In the genomic region with DNA sequence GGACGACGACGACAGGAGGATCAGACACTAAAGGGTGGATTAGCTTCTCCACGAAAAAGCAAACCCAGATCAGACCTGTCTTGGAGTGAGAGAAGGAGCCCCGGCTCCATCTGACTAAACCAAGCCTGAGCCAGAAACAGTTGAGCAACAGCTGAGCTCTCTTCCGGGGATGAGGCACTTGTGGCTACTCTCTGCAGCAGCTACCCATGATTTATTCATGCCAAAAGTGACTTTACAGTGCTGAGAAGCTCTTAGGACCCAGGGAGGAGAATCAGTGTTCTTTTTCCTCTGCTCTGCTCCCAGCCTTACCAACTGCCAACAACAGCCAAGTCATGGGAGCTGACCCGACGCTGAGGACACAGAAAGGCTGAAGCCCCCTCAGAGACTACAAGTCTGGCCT, we compare ENCODE assay signal across 10 mouse cellular contexts. TPM values are rescaled to one million over a fixed set of nuclear protein-coding genes. Genes with fewer than 3 reads are reported as not detected.
DNase-seq lines count a peak whose midpoint lies in the region; ATAC-seq and TF ChIP-seq lines count a peak whose summit lies in the region.
"Had no signal": no experiment of that assay in that cellular context is flagged by ENCODE, and none has a peak within 500 bp of the region (broad histone marks: within the 10 kb centered on the region; RNA-seq: fewer than 3 reads in every experiment).

No protein-coding gene starts in this region.

- TF ChIP-seq POLR2A in myocyte (IDR thresholded peaks at IDR 0.05; ENCODE audit: insufficient read length, low read depth), result no peak

- no peak overlapping the region for H3K4me3 ChIP-seq in forebrain, embryonic 14.5 days (ENCODE audit: low read depth, low read length)
- H3K4me3 ChIP-seq in forebrain, embryonic 11.5 days (ENCODE audit: low read depth, low read length), result no peak overlapping the region
- no peak overlapping the region for H3K4me3 ChIP-seq in liver, embryonic 13.5 days (replicated peaks)
- no peak overlapping the region for H3K4me3 ChIP-seq in liver, embryonic 11.5 days (ENCODE audit: low read depth, low read length)
- no peak overlapping the region for H3K4me3 ChIP-seq in myocyte

- H3K9me3 ChIP-seq in forebrain, embryonic 14.5 days (replicated peaks; ENCODE audit: control insufficient read depth, low read length), result no peaks in the 10 kb centered on the region
- no peaks in the 10 kb centered on the region for H3K9me3 ChIP-seq in forebrain, embryonic 11.5 days (ENCODE audit: control insufficient read depth, low read length)
- H3K9me3 ChIP-seq in liver, embryonic 13.5 days (replicated peaks), result no peaks in the 10 kb centered on the region
- H3K9me3 ChIP-seq in liver, embryonic 11.5 days (ENCODE audit: control insufficient read depth, low read length), result no peaks in the 10 kb centered on the region

- no peak overlapping the region for H3ac ChIP-seq in myocyte (ENCODE audit: control insufficient read depth, insufficient read length)

- H3K4me2 ChIP-seq in forebrain, embryonic 14.5 days (ENCODE audit: low read length), result no peak overlapping the region
- no peak overlapping the region for H3K4me2 ChIP-seq in forebrain, embryonic 11.5 days (ENCODE audit: low read depth, low read length, severe bottlenecking)
- no peak overlapping the region for H3K4me2 ChIP-seq in liver, embryonic 13.5 days
- no peak overlapping the region for H3K4me2 ChIP-seq in liver, embryonic 11.5 days
- peak overlapping the region; percentile 49 for H3K4me2 ChIP-seq in myocyte (ENCODE audit: low read depth)

- H3K27ac ChIP-seq in forebrain, embryonic 14.5 days (ENCODE audit: low read depth, low read length), result no peak overlapping the region
- H3K27ac ChIP-seq in forebrain, embryonic 11.5 days (ENCODE audit: low read depth, low read length), result no peak overlapping the region
- peak overlapping the region; percentile 41 for H3K27ac ChIP-seq in liver, embryonic 13.5 days
- H3K27ac ChIP-seq in liver, embryonic 11.5 days (ENCODE audit: low read depth, low read length), result no peak overlapping the region

- DNase-seq in forebrain, embryonic 14.5 days (ENCODE audit: low spot score), result peak; percentile 12
- no peak for DNase-seq in forebrain, embryonic 11.5 days (ENCODE audit: low spot score)
- DNase-seq in liver, embryonic 13.5 days, result no peak
- no peak for DNase-seq in liver, embryonic 11.5 days (ENCODE audit: low spot score)
- DNase-seq in fibroblast of lung, adult 2 months (ENCODE audit: low read depth), result peak; percentile 66
- no peak for DNase-seq in spleen, postnatal 4 days (ENCODE audit: low spot score in 2 of 2)
- DNase-seq: thymus, adult 2 months had no signal

- peaks cover 17% of the 10 kb centered on the region; the same call in 1 of the 2 replicates for H3K36me3 ChIP-seq in forebrain, embryonic 14.5 days (ENCODE audit: control insufficient read depth, insufficient read depth, low read length)
- H3K36me3 ChIP-seq in forebrain, embryonic 11.5 days (ENCODE audit: control insufficient read depth, insufficient read depth, low read length), result no peaks in the 10 kb centered on the region; the same call in 1 of the 2 replicates
- peaks cover 40% of the 10 kb centered on the region for H3K36me3 ChIP-seq in liver, embryonic 13.5 days
- H3K36me3 ChIP-seq in liver, embryonic 11.5 days (ENCODE audit: control insufficient read depth, insufficient read depth, low read length), result peaks cover 4% of the 10 kb centered on the region; the same call in 1 of the 2 replicates
- peaks cover 16% of the 10 kb centered on the region for H3K36me3 ChIP-seq in myocyte (ENCODE audit: control insufficient read depth, insufficient read depth)

- H3K4me1 ChIP-seq in forebrain, embryonic 14.5 days (ENCODE audit: control insufficient read depth, insufficient read depth, low read length), result no peaks in the 10 kb centered on the region
- H3K4me1 ChIP-seq in forebrain, embryonic 11.5 days (replicated peaks; ENCODE audit: control insufficient read depth, insufficient read depth, low read length), result no peaks in the 10 kb centered on the region
- H3K4me1 ChIP-seq in liver, embryonic 13.5 days (replicated peaks), result peaks cover 57% of the 10 kb centered on the region
- H3K4me1 ChIP-seq in liver, embryonic 11.5 days (replicated peaks; ENCODE audit: control insufficient read depth, insufficient read depth, low read length), result peaks cover 13% of the 10 kb centered on the region

- 60% methylated on average over 8 of the region's 8 CpGs for WGBS in forebrain, embryonic 14.5 days
- WGBS in forebrain, embryonic 11.5 days, result 55% methylated on average over 8 of the region's 8 CpGs
- WGBS in liver, embryonic 13.5 days (ENCODE audit: insufficient replicate concordance), result 76% methylated on average over 8 of the region's 8 CpGs
- WGBS in liver, embryonic 11.5 days, result 76% methylated on average over 8 of the region's 8 CpGs

- H3K27me3 ChIP-seq in forebrain, embryonic 14.5 days (replicated peaks; ENCODE audit: control insufficient read depth, insufficient read depth, low read length), result no peaks in the 10 kb centered on the region
- no peaks in the 10 kb centered on the region for H3K27me3 ChIP-seq in forebrain, embryonic 11.5 days (ENCODE audit: control insufficient read depth, insufficient read depth, low read length)
- no peaks in the 10 kb centered on the region for H3K27me3 ChIP-seq in liver, embryonic 13.5 days
- H3K27me3 ChIP-seq in liver, embryonic 11.5 days (replicated peaks; ENCODE audit: control insufficient read depth, insufficient read depth, low read length), result no peaks in the 10 kb centered on the region
- H3K27me3 ChIP-seq in myocyte (ENCODE audit: control insufficient read depth, insufficient read depth, insufficient read length), result no peaks in the 10 kb centered on the region
- H3K27me3 ChIP-seq: CH12.LX had no signal

- no peak overlapping the region for H3K9ac ChIP-seq in forebrain, embryonic 14.5 days (ENCODE audit: low read length)
- no peak overlapping the region for H3K9ac ChIP-seq in forebrain, embryonic 11.5 days (ENCODE audit: low read length)
- no peak overlapping the region for H3K9ac ChIP-seq in liver, embryonic 13.5 days
- H3K9ac ChIP-seq in liver, embryonic 11.5 days (ENCODE audit: low read depth, low read length), result no peak overlapping the region

- no peak for ATAC-seq in forebrain, embryonic 14.5 days
- ATAC-seq in forebrain, embryonic 11.5 days (replicated peaks; ENCODE audit: low FRiP score), result no peak
- ATAC-seq in liver, embryonic 13.5 days (ENCODE audit: low read depth), result no peak
- ATAC-seq in liver, embryonic 11.5 days (replicated peaks; ENCODE audit: low FRiP score), result no peak
- ATAC-seq in inflammation-experienced regulatory T-cells, adult 6 months, result no peak

- H3K79me2 ChIP-seq in myocyte (ENCODE audit: control insufficient read depth, insufficient read depth), result peaks cover 80% of the 10 kb centered on the region

TF ChIP-seq in myocyte, 11 proteins besides CTCF, POLR2A, EP300 and RAD21 (continues in another document):
- TF ChIP-seq CEBPB (IDR thresholded peaks at IDR 0.05; ENCODE audit: insufficient read depth, poor library complexity, severe bottlenecking), result peak; percentile 83
- peak; percentile 44 for TF ChIP-seq TCF12 (IDR thresholded peaks at IDR 0.05; ENCODE audit: insufficient read depth, poor library complexity, severe bottlenecking)

RNA-seq across cellular contexts. Expression of a gene that starts 9.5 kb away (rescaled TPM):
- 111 and 120 TPM in 2 replicates for polyA plus RNA-seq in forebrain, embryonic 14.5 days (2014; fragmentation: Nextera tagmentation; extraction: Ambion mirVana)
- 140 TPM in 2 replicates for polyA plus RNA-seq in forebrain, embryonic 11.5 days (2014; fragmentation: Nextera tagmentation; extraction: Ambion mirVana)
- polyA plus RNA-seq in liver, embryonic 13.5 days (2015; fragmentation: Nextera tagmentation; extraction: Ambion mirVana), result 79.7 and 94.6 TPM in 2 replicates
- 129 and 139 TPM in 2 replicates for polyA plus RNA-seq in liver, embryonic 11.5 days (2014; fragmentation: Nextera tagmentation; extraction: Ambion mirVana)
- polyA plus RNA-seq in myocyte (2012; fragmentation: generic; extraction: Trizol), result 82.9 TPM
- 10 to 100 TPM; 85.3 to 96.7 (median 96.4) TPM for polyA plus RNA-seq in inflammation-experienced regulatory T-cells, adult 6 months (2017; shearing (Covaris generic))

RNA-seq across cellular contexts. Expression of a gene that starts 9.5 kb away (rescaled TPM):
- 79.8 and 81.2 TPM in 2 replicates for polyA plus RNA-seq in forebrain, embryonic 14.5 days (2014; fragmentation: Nextera tagmentation; extraction: Ambion mirVana)
- 149 and 161 TPM in 2 replicates for polyA plus RNA-seq in forebrain, embryonic 11.5 days (2014; fragmentation: Nextera tagmentation; extraction: Ambion mirVana)
- polyA plus RNA-seq in liver, embryonic 13.5 days (2015; fragmentation: Nextera tagmentation; extraction: Ambion mirVana), result 196 and 222 TPM in 2 replicates
- 256 and 260 TPM in 2 replicates for polyA plus RNA-seq in liver, embryonic 11.5 days (2014; fragmentation: Nextera tagmentation; extraction: Ambion mirVana)
- 42.4 TPM for polyA plus RNA-seq in myocyte (2012; fragmentation: generic; extraction: Trizol)
- polyA plus RNA-seq in inflammation-experienced regulatory T-cells, adult 6 months (2017; shearing (Covaris generic)), result 100 to 1,000 TPM; 150 to 233 (median 160) TPM

RNA-seq across cellular contexts. Expression of a gene that starts 41.1 kb away (rescaled TPM):
- 2.2 and 2.3 TPM in 2 replicates for polyA plus RNA-seq in forebrain, embryonic 14.5 days (2014; fragmentation: Nextera tagmentation; extraction: Ambion mirVana)
- 8.7 and 9.0 TPM in 2 replicates for polyA plus RNA-seq in forebrain, embryonic 11.5 days (2014; fragmentation: Nextera tagmentation; extraction: Ambion mirVana)
- 20.5 and 23.8 TPM in 2 replicates for polyA plus RNA-seq in liver, embryonic 13.5 days (2015; fragmentation: Nextera tagmentation; extraction: Ambion mirVana)
- 5.9 and 6.1 TPM in 2 replicates for polyA plus RNA-seq in liver, embryonic 11.5 days (2014; fragmentation: Nextera tagmentation; extraction: Ambion mirVana)
- polyA plus RNA-seq in myocyte (2012; fragmentation: generic; extraction: Trizol), result 51.3 TPM
- polyA plus RNA-seq in inflammation-experienced regulatory T-cells, adult 6 months (2017; shearing (Covaris generic)), result 1 to 10 TPM in 2 of 3 experiments, under 1 TPM in 1; 0.44 to 8.2 (median 1.5) TPM

RNA-seq across cellular contexts. Expression of a gene that starts 47.4 kb away (rescaled TPM):
- 3.6 and 4.8 TPM in 2 replicates for polyA plus RNA-seq in forebrain, embryonic 14.5 days (2014; fragmentation: Nextera tagmentation; extraction: Ambion mirVana)
- polyA plus RNA-seq in forebrain, embryonic 11.5 days (2014; fragmentation: Nextera tagmentation; extraction: Ambion mirVana), result 1.6 and 2.7 TPM in 2 replicates
- polyA plus RNA-seq in liver, embryonic 13.5 days (2015; fragmentation: Nextera tagmentation; extraction: Ambion mirVana), result 29.2 and 31.4 TPM in 2 replicates
- 6.5 and 7.0 TPM in 2 replicates for polyA plus RNA-seq in liver, embryonic 11.5 days (2014; fragmentation: Nextera tagmentation; extraction: Ambion mirVana)
- 1.8 TPM for polyA plus RNA-seq in myocyte (2012; fragmentation: generic; extraction: Trizol)
- polyA plus RNA-seq in inflammation-experienced regulatory T-cells, adult 6 months (2017; shearing (Covaris generic)), result 1 to 10 TPM; 1.3 to 2.3 (median 1.6) TPM

RNA-seq across cellular contexts. Expression of a gene that starts 56.9 kb away (rescaled TPM):
- polyA plus RNA-seq in forebrain, embryonic 14.5 days (2014; fragmentation: Nextera tagmentation; extraction: Ambion mirVana), result 401 and 454 TPM in 2 replicates
- 401 and 416 TPM in 2 replicates for polyA plus RNA-seq in forebrain, embryonic 11.5 days (2014; fragmentation: Nextera tagmentation; extraction: Ambion mirVana)
- 380 and 383 TPM in 2 replicates for polyA plus RNA-seq in liver, embryonic 13.5 days (2015; fragmentation: Nextera tagmentation; extraction: Ambion mirVana)
- polyA plus RNA-seq in liver, embryonic 11.5 days (2014; fragmentation: Nextera tagmentation; extraction: Ambion mirVana), result 569 TPM in 2 replicates
- polyA plus RNA-seq in myocyte (2012; fragmentation: generic; extraction: Trizol), result 651 TPM
- 100 to 1,000 TPM; 427 to 663 (median 505) TPM for polyA plus RNA-seq in inflammation-experienced regulatory T-cells, adult 6 months (2017; shearing (Covaris generic))

Comparison
In these comparisons a context has a peak if more than half of its experiments do, and no peak if none do; other contexts are left out.
1. DNase-seq: peak in forebrain, embryonic 14.5 days (single experiment) and fibroblast of lung, adult 2 months (single experiment); none in forebrain, embryonic 11.5 days (single experiment), liver, embryonic 13.5 days (single experiment), liver, embryonic 11.5 days (single experiment) and spleen, postnatal 4 days (0 of 2).